Mouse (Mus musculus): ENCODE data around the gene Dpp6.

Gene Dpp6

DNA sequence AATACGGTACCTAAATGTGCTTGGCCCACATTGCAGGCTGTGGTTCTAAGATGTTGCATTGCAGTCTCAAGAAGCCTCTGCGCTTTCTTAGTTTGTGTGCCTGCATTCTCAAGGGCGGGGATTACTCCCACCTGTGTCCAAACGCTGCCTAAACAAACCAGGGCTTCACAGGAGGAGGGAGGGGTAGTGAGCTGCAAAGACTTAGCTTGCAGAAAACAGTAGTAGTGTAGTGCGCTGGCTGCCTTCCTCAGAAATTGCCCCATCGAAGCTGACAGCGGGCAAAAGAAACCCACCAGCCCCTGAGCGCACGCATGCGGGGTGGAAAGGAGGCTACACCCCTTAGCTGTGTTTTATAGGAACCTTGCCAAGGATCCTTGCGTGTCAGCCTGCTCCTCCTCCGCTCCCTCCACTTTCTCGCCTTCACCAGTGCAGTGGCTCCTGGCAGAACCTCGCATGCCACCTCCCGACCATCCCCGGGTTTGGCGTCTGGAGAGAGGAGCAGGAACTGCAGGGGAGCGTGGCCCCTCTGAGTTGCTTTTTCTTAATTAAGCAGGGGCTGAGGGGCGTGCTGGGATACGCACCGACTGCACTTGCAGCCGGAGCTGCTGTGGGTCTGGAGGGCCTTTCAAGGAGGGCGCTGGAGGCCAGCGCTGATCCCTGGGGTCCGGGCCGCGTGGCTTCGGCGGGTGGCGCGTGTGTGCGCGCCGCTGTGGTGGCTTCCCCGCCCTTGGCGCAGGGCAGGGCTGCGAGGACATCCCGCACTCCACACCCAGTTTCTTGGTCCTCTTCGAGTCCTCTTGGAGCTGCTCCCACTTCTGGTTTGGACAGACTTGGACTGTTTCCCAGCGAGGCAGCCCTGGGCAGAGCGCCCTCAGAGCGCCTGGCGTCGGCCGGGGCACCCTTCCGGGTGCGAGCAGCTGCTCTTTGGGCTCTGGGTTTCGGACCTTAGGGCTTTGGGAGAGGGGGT lies at the start of gene Dpp6:
Gene Dpp6, plus strand, starts transcription at position 229 of the 967 bp plus-strand sequence.
- DNase-seq (ENCODE audit: low read depth) = no peak

DNA sequence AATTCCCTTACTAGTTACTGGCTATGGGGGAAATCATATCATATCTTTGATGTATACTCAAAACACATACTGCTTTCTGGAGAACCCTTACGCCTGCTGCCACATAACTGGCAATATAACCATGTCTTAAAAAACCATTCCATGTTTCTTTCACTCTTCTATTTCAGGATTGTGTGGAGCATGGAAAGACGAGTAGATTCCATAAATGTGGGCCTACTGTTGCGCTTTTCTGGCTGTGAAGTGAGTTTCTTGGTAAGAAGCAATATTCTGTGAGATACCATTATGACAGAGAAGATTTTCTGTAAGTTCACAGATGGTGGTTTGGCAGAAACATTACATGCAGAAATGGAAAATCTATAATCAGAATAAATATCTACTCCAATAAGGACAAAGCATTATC lies 33.0 kb upstream of the Dpp6 start:
- no peak for DNase-seq (ENCODE audit: low read depth)

DNA sequence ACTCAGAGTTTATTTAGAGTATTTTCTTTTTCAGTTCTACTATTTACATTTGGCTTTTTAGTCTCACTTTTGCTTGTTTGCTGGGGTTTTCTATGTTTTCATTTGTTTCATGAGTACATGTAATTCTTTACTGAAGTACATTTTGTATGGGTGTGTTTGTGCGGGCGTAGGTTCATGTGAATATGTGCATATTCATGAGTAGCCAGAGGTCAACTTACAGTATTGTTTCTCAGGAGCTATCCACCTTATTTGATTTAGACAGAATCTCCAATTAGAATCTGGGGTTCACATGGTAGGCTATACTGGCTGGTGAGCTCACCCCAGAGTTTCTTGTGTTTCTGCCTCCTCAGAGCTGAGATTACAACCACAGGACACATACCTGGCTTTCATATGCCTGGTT lies 21.5 kb upstream of the Dpp6 start:
- DNase-seq (ENCODE audit: low read depth) = no peak

DNA sequence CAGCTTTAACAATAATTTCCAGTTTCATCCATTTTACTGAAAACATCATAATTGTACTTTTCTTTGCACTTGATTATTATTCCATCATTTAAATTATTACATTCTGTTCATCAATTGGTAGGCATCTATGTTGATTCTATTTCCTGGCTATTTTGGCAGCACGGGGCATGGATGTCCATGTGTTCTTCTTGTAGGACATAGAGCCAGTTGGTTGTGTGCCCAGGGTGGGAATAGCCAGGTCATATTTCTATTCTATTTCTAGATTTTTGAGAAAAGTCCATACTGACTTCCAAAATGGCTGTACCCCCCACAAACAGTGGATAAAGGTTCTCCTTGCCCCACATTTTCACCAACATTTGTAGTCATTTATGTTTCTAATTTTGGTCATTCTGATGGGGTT lies 19.0 kb downstream of the Dpp6 start:
- DNase-seq (ENCODE audit: low read depth) = no peak

DNA sequence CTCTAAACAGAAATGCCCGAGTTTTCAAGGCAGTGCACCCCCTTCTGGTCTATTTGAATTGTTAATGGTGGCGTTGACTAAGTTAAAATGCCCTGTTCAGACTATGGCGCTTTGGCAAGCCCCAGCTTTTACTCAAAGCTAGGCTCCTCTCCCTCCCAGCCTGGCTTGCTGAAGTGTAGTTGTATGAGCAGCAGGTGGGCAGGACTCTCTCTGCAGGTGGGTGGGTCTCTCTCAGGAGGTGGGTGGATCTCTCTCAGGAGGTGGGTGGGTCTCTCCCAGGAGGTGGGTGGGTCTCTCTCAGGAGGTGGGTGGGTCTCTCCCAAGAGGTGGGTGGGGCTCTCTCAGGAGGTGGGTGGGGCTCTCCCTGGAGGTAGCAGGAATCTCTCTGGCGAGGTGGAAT lies 24.1 kb downstream of the Dpp6 start:
- no peak for DNase-seq (ENCODE audit: low read depth)

DNA sequence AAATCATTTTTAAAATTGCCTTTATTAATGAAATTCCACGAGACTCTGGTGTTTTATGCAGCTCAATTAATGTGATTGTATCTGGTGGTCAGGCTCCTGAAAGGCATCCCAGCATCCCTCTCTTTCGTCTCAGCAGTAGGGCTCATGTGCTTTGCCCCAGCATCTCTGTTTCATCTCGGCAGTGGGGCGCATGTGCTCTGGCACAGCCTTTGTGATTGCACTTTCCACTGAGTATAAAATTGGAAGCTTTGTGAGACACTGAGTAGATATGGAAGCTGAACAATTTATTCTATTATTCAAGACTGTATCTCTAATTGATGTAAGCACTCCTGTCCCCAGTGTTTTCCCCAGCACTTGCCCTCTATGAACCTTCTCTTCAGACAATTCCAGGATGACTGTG lies 37.7 kb downstream of the Dpp6 start:
- DNase-seq (ENCODE audit: low read depth) = no peak

DNA sequence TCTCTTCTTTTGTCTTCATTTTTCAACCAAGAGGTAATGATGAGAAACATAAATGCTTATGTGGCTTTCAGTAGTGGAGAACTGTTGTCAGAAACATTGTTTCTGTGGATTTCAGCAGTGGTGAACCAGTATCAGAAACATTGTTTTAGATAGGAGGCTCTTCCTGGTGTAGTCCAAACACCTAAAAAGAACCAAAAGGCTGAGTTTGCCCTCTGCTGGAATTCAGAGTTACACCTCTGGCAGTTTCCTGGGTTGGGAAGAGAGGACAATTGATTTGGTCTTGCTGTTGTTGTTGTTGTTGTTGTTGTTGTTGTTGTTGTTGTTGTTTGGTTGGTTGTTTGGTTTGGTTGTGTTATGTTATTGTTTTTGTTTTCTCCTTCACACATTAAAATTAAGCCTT lies 58.4 kb downstream of the Dpp6 start:
- no peak for DNase-seq (ENCODE audit: low read depth)

DNA sequence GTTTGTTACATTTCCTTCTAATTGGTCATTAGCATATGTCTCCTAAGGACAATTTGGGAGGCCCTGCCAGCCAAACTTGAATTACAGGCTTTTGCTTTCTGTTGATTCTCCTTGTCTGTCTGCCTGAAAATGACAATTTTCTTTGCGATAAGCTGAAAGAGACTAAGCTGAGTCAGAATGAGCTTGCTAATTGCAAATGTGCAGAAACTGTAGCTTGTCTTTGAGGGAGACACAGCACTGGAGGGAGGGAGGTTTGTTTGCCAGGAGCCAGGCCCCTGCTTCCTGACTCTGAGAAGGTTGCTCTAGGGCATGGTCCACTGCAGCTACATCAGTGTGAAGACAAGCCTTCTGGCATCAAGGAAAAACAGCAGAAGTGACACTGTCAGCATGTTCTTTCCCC lies 70.5 kb downstream of the Dpp6 start:
- DNase-seq (ENCODE audit: low read depth) = no peak

DNA sequence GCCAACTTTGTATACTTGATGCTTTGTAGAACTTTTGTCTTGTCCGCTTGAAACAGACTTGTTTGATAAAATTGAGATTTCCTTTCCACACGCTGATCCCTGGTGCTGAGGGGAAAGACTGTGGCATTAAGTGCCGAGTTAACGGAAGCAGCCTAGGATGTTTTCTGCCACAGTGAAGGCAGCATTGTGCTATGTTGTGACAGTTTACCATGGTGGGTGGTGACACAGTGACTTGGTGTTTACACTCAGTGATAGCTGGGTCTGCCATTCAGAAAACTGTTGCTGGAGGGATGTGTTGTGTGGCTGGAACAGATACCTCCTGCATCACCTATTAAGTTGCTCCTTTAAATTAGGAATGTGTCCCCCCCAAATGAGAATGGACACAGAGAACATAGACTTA lies 71.1 kb downstream of the Dpp6 start:
- DNase-seq (ENCODE audit: low read depth) = no peak

DNA sequence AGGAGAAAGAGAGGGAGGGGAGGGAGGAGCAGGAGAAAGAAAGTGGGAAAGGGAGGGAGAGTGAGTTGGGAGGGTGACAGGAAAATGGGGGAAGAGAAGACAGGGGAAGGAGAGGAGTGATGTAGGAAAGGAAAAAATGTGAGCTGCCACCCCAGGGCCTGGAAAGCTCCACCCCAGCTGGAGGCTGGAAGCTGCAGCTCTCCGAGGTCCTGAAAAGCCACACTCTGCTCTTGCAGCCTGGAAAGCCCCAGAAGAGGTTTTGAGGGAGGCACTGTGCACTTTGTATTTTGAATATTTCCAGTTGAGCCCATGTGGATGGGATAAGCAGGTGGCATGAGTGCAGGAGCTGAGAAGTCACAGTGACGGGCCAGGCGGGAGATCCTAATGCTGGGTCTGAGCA lies 77.3 kb downstream of the Dpp6 start:
- no peak for DNase-seq (ENCODE audit: low read depth)

DNA sequence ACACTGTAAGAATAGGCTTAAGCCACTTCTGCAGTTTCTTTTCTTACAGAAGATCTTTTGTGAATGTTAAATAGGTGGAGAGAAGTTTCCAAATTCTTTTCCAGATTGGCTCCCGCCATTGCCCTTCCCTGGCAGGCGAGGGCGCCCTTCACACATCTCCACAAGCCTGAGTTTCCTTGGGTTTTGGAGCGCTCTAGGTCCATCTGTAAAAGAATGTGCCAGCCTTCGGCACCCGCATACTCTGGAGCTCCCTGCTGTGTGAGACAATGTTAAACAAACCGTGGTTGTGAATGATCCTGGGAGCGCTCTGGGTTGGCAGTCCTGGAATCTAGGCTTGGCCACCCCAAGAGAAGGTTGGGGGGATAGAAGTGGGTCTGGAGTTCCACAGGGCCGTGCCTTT lies 86.8 kb downstream of the Dpp6 start:
- no peak for DNase-seq (ENCODE audit: low read depth)

DNA sequence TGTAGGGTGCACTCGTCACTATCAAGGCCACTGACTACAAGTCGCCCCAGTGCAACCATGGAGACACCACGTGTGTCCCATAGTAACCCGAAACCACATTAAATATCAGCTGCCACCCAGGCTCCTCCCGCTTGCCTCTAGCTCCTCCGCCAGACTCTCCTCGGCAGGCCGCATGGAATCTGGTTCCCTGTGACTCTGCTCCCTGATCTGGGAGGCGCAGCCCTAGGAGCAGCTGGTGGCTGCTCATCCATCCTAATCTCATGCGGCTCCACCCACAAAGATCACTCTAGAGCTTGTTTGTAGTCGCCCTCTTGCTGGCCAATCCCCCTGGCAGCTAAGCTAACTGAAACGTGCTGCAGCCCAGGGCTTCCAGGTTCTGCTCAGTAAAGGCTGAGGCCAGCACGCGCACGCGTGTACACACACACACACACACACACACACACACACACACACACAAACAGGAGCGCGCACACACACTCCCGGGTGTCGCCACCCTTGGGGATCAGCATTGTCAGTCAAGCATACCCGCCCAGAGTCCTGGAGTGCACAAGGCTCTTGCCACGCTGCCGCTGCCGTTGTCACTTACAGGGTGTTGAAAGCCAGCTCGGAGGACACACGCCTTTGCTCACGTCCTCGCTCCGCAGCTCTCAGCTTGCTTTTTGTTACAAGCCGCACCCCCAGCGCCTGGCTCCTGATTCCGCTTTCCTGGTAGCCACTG lies 87.5 kb downstream of the Dpp6 start:
- no peak for DNase-seq (ENCODE audit: low read depth)

DNA sequence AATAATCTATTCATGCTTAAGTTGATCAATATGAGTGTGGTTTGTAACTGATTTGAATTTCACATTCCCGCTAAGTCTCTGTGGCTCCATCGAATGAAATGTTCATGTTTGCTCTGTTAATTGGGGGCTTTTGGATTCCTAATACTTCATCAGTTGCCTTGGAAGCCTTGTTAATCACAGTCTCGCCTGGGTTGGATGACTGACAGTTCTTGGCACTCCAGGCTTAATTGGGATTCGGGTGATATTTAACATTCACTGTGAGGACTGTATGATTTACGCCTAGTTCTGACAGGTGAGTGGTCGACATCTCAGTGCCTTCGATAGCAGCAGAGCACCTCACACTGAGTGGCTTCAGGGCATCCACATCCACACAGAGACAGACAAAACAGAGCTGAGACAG lies 90.1 kb downstream of the Dpp6 start:
- DNase-seq (ENCODE audit: low read depth) = no peak

DNA sequence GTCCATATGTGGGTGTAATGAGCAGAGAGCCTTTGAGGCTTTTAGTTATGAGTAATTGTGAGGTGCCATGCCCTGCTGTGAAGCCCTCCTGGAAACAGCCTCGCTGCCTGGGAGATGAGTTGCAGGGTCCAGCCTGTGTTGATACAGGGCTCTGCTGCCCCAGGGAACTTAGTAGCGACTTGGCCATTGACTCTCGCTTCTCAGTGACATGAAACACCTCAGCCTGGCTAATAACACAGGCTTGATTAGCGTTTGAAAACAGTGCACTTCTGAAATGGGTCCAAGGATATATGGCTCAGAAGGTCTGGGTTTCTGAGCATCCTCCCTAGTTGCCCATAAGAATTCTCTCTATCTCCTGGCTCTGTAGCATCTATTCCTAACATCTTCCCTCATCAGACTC lies 91.6 kb downstream of the Dpp6 start:
- no peak for DNase-seq (ENCODE audit: low read depth)

DNA sequence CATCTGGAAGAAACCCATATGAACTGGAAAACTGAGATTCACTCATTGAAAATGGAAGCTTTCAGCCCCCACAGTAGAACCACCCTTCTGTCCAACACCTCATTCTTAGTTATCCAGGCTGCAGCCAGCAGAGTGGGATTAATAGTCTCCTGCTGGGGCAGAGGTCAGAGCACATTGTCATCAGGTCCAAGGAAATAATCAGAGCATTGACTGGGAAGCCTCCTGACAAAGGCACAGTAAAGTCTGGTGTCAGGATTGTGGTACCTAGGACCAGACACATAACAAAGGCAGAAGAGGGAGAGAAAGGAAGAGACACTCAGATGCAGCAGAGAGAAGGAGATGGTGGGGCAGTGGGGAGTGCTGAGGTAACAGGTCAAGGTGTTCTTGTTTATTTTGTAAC lies 93.3 kb downstream of the Dpp6 start:
- DNase-seq (ENCODE audit: low read depth) = no peak

DNA sequence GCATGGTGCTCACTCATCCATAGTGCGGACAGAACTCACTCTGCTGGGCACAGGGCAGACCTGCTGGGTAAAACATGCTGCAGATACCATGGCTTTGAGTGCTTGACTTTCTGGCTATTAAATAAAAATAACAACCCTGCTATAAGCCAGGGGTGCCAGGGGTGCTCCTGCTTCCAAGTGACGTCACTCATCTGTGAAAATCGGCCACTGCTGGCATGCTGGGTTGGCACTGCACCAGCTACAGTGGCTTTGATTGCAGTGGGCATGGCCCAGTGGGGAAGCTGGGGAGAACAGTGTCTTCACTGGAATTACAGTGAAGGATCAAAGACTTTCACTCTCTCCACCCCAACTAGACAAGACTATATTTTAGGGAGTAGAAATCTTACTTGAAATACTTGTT lies 95.0 kb downstream of the Dpp6 start:
- no peak for DNase-seq (ENCODE audit: low read depth)

DNA sequence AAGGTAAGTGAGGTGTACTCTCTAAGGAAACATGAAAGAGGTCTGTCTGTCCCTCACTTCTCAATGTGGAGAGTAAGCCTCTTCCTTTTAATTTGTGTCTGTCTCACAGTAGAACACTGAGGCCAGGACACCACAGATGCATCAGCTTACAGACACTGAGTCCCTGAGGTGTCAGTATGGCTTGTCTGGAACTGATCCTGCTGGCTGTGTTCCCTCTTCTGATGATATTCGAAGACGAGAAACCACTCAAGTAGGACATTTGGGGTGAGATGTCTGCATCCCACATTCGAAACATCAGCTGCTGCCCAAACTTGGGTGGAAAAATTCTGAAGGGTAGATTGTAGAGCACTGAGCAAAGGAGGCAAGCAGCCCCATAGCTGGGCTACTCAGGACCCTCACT lies 101.8 kb downstream of the Dpp6 start:
- no peak for DNase-seq (ENCODE audit: low read depth)

DNA sequence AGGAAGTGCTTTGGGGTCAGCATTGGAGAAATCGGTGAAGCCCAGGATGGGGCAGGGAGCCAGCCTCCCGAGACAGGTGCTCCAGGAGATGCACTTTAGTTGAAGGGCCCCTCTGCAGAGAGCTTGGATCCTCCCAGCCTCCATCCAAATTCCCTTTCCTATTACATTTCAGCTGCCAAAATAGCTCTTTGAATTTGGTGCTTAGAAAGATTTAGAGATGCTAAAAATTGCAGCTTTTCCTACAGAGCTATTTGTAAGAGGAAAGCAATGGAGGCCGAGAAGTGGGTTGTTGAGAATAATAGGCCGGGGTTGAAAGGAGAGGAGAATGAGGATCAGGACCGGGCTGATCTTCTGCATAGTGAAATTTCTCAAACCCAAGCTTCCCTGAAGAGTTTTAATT lies 107.5 kb downstream of the Dpp6 start:
- DNase-seq (ENCODE audit: low read depth) = no peak

DNA sequence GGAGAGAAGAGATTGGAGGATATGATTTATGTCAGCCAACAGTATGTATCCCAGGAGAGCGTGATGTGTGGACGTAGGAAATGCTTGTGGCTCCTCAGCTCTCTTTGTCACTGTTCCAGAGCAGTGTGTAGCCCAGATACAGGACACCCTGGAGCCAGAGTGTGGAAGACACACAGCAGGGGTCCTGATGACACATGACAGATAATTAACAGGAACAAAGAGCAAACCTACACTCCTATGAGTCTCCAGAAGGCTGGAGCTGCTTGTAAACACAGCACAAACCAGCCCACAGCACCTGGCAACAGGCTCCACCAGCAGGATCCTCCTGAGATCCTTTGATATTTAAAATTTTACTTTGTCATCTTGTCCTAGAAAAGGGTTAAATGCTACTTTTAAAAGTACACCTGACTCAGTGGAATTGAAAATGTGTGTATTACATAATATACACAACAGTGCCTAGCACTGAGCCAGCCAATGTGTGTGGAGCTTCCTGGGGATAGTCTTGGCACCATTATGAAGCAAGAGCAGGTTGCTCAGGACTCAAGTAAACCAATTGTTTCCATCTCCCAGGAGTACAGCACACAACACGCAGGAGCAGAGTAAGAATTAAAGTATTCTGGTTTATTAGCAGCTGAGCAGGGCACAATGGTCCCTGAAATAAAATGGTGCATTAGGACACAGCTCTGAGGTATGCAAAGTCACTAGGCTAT lies 115.6 kb downstream of the Dpp6 start:
- DNase-seq (ENCODE audit: low read depth) = no peak

DNA sequence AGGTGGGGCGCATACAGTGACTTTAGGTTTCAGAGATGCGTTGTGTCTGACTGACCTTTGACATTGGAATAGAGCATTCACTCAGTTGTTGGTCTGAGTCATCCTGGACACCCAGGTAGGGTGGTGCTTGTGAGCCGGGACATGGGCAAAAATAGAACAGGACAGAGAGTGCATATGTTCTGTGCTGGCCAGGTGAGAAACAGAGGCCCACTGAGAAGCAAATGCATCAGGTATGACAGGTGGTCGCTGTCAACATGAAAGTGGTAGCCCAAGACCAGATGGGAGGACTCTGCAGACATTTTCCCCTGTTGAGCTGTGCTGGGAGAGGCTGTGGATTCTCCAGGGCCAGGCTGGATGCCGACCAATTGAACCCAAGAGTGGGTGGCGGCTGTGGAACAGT lies 117.9 kb downstream of the Dpp6 start:
- no peak for DNase-seq (ENCODE audit: low read depth)

DNA sequence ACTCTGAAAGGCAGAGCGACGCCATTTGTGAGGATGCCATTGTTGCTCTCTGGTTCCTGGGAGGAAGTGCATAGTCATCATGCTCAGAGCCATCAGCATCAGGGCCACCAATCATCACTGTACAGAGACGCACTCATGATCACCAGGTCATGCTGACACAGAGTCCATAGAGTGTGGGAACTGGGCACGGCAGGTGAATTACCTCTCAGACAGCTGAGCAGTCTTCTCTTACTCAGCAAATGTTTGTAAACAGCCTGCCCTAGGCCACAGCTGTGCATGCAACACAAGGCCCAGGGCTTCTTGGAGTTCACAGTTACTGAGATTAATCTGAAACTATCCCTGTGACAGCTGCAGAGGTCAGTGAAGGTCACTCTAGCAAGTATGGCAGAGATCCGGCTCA lies 124.5 kb downstream of the Dpp6 start:
- no peak for DNase-seq (ENCODE audit: low read depth)

DNA sequence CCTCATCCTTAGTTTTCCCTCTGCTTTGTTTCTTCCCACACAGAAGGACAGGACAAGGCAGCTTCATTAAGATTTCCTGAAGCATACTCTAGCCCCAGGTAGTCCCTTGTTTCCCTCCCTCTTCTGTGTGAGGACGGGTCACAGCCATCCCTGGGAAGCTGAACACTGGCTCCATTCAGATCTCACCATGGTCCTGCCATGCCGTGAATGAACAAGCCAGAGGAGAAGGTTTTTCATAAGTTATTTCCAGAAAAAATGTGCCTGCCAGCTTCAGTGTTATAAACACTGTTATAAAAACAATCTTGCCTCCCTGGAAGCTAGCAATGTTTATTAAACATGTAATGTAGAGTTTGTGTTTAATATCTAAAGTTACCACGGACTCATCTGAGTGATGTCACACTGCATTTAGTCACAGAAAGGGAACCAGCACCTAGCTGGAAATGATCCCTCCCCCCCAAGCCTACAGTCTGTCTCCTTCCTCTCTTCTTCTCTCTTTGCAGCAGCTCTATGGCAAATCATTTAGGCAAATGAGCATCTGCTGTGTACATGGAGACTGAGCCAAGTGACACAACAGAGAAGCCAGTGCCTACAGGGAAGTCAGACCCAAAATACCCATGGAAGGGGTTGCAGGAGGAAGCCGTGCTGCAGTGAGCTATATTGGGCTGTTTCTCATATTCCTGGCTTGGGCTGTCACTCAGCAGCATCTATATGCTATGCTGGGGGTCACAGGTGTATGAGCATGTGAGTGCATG lies 128.3 kb downstream of the Dpp6 start:
- no peak for DNase-seq (ENCODE audit: low read depth)

Measured in fibroblast of lung, adult 2 months (primary cell).